ENCODE assay signal across 28 mouse cellular contexts in the genomic region with DNA sequence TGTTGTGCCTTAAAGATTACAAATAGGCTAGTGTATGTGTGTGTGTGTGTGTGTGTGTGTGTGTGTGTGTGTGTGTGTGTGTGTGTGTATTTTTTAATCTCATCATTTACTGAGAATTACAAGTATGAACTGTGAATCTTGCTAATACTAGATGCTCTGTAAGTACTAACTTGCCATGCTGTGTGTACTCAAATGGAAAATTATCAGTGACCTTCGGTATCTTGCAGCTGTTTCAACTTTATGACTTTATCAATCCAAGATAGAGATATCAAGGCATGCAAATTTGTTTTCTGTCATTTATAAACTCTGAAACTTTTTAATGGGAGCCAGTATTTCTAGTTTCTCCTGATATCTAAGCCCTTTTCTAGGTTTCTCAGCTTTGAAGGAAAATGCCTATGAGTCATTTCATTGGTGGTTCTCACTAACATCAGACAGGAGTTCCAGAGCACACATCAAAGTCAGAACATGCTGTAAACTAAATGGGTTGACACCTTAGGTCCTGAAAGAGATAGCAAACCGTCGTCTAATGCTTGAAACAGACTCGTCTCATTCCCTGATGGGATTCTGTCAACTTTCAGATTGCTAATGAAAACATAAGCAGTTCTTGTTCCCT. TPM values are rescaled to one million over a fixed set of nuclear protein-coding genes. Genes with fewer than 3 reads are reported as not detected.
DNase-seq lines count a peak whose midpoint lies in the region; ATAC-seq and TF ChIP-seq lines count a peak whose summit lies in the region.
"Had no signal": no experiment of that assay in that cellular context is flagged by ENCODE, and none has a peak within 500 bp of the region (broad histone marks: within the 10 kb centered on the region; RNA-seq: fewer than 3 reads in every experiment).

No protein-coding gene starts in this region.

- H3K4me1 ChIP-seq in small intestine, adult 2 months (ENCODE audit: control insufficient read depth, insufficient read depth, insufficient read length, low read length): peaks cover 7% of the 10 kb centered on the region; the same call in 1 of the 2 replicates
- H3K4me1 ChIP-seq in stomach, postnatal 0 days (replicated peaks; ENCODE audit: control insufficient read depth, insufficient read depth): no peaks in the 10 kb centered on the region
- H3K4me1 ChIP-seq: embryonic facial prominence, embryonic 10.5 days; embryonic facial prominence, embryonic 13.5 days; forebrain, embryonic 12.5 days; forebrain, embryonic 15.5 days; heart, embryonic 10.5 days; heart, embryonic 13.5 days had no signal

- WGBS in small intestine, adult 2 months: 23% methylated on average over 4 of the region's 4 CpGs
- WGBS in stomach, postnatal 0 days: 36% methylated on average over 4 of the region's 4 CpGs

- TF ChIP-seq EP300 in stomach, postnatal 0 days (optimal IDR thresholded peaks at IDR 0.05): no peak

- H3K4me2 ChIP-seq in stomach, postnatal 0 days (replicated peaks; ENCODE audit: low read depth): no peak overlapping the region
- H3K4me2 ChIP-seq: embryonic facial prominence, embryonic 13.5 days; forebrain, embryonic 12.5 days; forebrain, embryonic 15.5 days; heart, embryonic 13.5 days; hindbrain, embryonic 14.5 days had no signal

- intact Hi-C loops in gastrocnemius, postnatal 36 days (cut with DNase I): no loop called here

- no peak overlapping the region for H3K4me3 ChIP-seq in small intestine, adult 2 months (ENCODE audit: low read depth, low read length)
- no peak overlapping the region for H3K4me3 ChIP-seq in stomach, postnatal 0 days (ENCODE audit: low read depth, low read length)
- H3K4me3 ChIP-seq: embryonic facial prominence, embryonic 10.5 days; embryonic facial prominence, embryonic 13.5 days; erythroblast, embryonic 14.5 days; forebrain, embryonic 12.5 days; forebrain, embryonic 15.5 days; heart, adult 2 months; heart, embryonic 10.5 days; heart, embryonic 13.5 days had no signal

- H3K36me3 ChIP-seq in small intestine, adult 2 months (ENCODE audit: control insufficient read depth, insufficient read depth, low read length): no peaks in the 10 kb centered on the region
- H3K36me3 ChIP-seq in stomach, postnatal 0 days (ENCODE audit: control insufficient read depth, insufficient read depth, low read length): no peaks in the 10 kb centered on the region
- H3K36me3 ChIP-seq: embryonic facial prominence, embryonic 10.5 days; embryonic facial prominence, embryonic 13.5 days; forebrain, embryonic 12.5 days; forebrain, embryonic 15.5 days; heart, embryonic 10.5 days; heart, embryonic 13.5 days had no signal

- ATAC-seq in stomach, postnatal 0 days (ENCODE audit: low FRiP score, low TSS enrichment): peak; percentile 63; the same call in 1 of the 2 replicates
- ATAC-seq: activated CD4-positive, CD25-positive, alpha-beta regulatory T cell, adult 4 months; forebrain, embryonic 15.5 days; hindbrain, postnatal 0 days had no signal

- no peaks in the 10 kb centered on the region for H3K27me3 ChIP-seq in small intestine, adult 2 months (ENCODE audit: control insufficient read depth, insufficient read depth, low read length)
- H3K27me3 ChIP-seq in stomach, postnatal 0 days (ENCODE audit: control insufficient read depth, insufficient read depth, low read length): no peaks in the 10 kb centered on the region
- H3K27me3 ChIP-seq: embryonic facial prominence, embryonic 13.5 days; forebrain, embryonic 12.5 days; forebrain, embryonic 15.5 days; heart, embryonic 13.5 days had no signal

- H3K9ac ChIP-seq in stomach, postnatal 0 days (ENCODE audit: low read length): no peak overlapping the region
- H3K9ac ChIP-seq: embryonic facial prominence, embryonic 13.5 days; forebrain, embryonic 12.5 days; forebrain, embryonic 15.5 days; heart, embryonic 13.5 days; hindbrain, embryonic 14.5 days had no signal

- peak overlapping the region; percentile 34; the same call in 1 of the 2 replicates for H3K27ac ChIP-seq in small intestine, adult 2 months (ENCODE audit: insufficient read depth, low read depth, low read length)
- H3K27ac ChIP-seq in stomach, postnatal 0 days (replicated peaks): no peak overlapping the region
- H3K27ac ChIP-seq: embryonic facial prominence, embryonic 10.5 days; embryonic facial prominence, embryonic 13.5 days; forebrain, embryonic 12.5 days; forebrain, embryonic 15.5 days; heart, adult 2 months; heart, embryonic 10.5 days; heart, embryonic 13.5 days; hindbrain, embryonic 14.5 days; hindbrain, postnatal 0 days had no signal

- TF ChIP-seq CTCF in small intestine, adult 2 months (IDR thresholded peaks at IDR 0.05; ENCODE audit: extremely low read depth, insufficient read length, insufficient replicate concordance, low read depth, low read length): no peak
- no peak for TF ChIP-seq CTCF in stomach, postnatal 0 days (IDR thresholded peaks at IDR 0.05; ENCODE audit: low read depth)

- no peaks in the 10 kb centered on the region for H3K9me3 ChIP-seq in stomach, postnatal 0 days (ENCODE audit: control insufficient read depth, low read length)
- H3K9me3 ChIP-seq: embryonic facial prominence, embryonic 10.5 days; embryonic facial prominence, embryonic 13.5 days; forebrain, embryonic 12.5 days; forebrain, embryonic 15.5 days; heart, embryonic 10.5 days; heart, embryonic 13.5 days had no signal

- peak; percentile 21 for DNase-seq in CD4-positive helper T cell, adult 2 months (ENCODE audit: low read depth, low spot score)
- peak; percentile 9 for DNase-seq in brain, adult 2 months (ENCODE audit: low read depth, low spot score)
- DNase-seq in stomach, postnatal 0 days (ENCODE audit: low spot score): no peak
- no peak for DNase-seq in gastrocnemius, postnatal 36 days
- DNase-seq in left cerebral cortex, adult 8-10 months (ENCODE audit: low spot score in 2 of 2): no peak
- no peak for DNase-seq in urinary bladder, postnatal 10 days (ENCODE audit: low spot score)
- DNase-seq: adrenal gland, adult 8-10 months; adrenal gland, postnatal 25 days; B cell, adult 2 months; cerebellum, adult 18-20 months; cerebellum, adult 9-11 months; cerebellum, postnatal 36 days; embryo, embryonic 11 days; gastrocnemius, postnatal 25 days; heart, adult 2 months; heart, postnatal 14 days; heart, postnatal 4 days had no signal

- no peak for TF ChIP-seq POLR2A in small intestine, adult 2 months (IDR thresholded peaks at IDR 0.05; ENCODE audit: low read depth, low read length)

RNA-seq across cellular contexts. Expression of a gene that starts 6.9 kb away (rescaled TPM):
- 1.2 and 2.5 TPM in 2 replicates for polyA plus RNA-seq in small intestine, adult 2 months (2012; rRNA removed)
- 20.7 and 21.9 TPM in 2 replicates for polyA plus RNA-seq in stomach, postnatal 0 days (2015; fragmentation: Nextera tagmentation; extraction: Ambion mirVana)
- 10 to 100 TPM; 12.8 to 19.3 TPM for total RNA-seq in gastrocnemius, postnatal 36 days (2021)
- 10 to 100 TPM; 26.7 to 35.8 (median 29.9) TPM for total RNA-seq in left cerebral cortex, adult 8-10 months (2022)

Comparison
In these comparisons a context has a peak if more than half of its experiments do, and no peak if none do; other contexts are left out.
1. DNase-seq: peak in CD4-positive helper T cell, adult 2 months (single experiment) and brain, adult 2 months (single experiment); none in stomach, postnatal 0 days (single experiment), gastrocnemius, postnatal 36 days (0 of 2), left cerebral cortex, adult 8-10 months (0 of 2) and urinary bladder, postnatal 10 days (single experiment).